Mouse (Mus musculus): ENCODE results near the gene Mapk1. TPM values are rescaled to one million over a fixed set of nuclear protein-coding genes. Genes with fewer than 3 reads are reported as not detected.
A peak's percentile ranks its signal among the peaks of the same experiment; 100 is the strongest.
"Not testable (repeated sequence)": the region's sequence is repeated elsewhere in the genome, so short reads cannot be mapped to it uniquely, and the experiment has no call there.

Gene Mapk1
- polyA plus RNA-seq, 1 experiment from 2014 or later, result 110 TPM

- Histone ChIP-seq H3K4me2 (replicated peaks; ENCODE audit: low read depth, low read length) (no peak overlapping the region), H3K27me3 (replicated peaks; ENCODE audit: insufficient read depth, low read length) (no peaks in the 10 kb centered on the region), H3K36me3 (ENCODE audit: insufficient read depth, low read length) (no peaks in the 10 kb centered on the region), H3K4me3 (ENCODE audit: low read depth, low read length) (no peak overlapping the region), H3K27ac (ENCODE audit: low read length) (no peak overlapping the region), H3K9me3 (ENCODE audit: low read length) (no peaks in the 10 kb centered on the region), H3K4me1 (ENCODE audit: insufficient read depth, low read depth, low read length) (peaks cover 8% of the 10 kb centered on the region; the same call in 1 of the 2 replicates), H3K9ac (replicated peaks; ENCODE audit: low read depth) (no peak overlapping the region)
- TF ChIP-seq CTCF (IDR thresholded peaks at IDR 0.05) (no peak), EP300 (IDR thresholded peaks at IDR 0.05) (no peak)
- DNase-seq (ENCODE audit: low spot score) (no peak), ATAC-seq (no peak)
- 89% methylated on average over 5 of the region's 5 CpGs for WGBS
These were observed 5.7 kb downstream of the Mapk1 start for GRCm38 (mm10) chr16:16988842-16989241.

- H3K4me3 ChIP-seq (ENCODE audit: low read depth, low read length), result no peak overlapping the region
- DNase-seq (ENCODE audit: low spot score) (peak; percentile 31), ATAC-seq (no peak; the same call in 1 of the 2 replicates)
- no peak for TF ChIP-seq CTCF (IDR thresholded peaks at IDR 0.05)
- no peak for TF ChIP-seq EP300 (IDR thresholded peaks at IDR 0.05)
- H3K27ac ChIP-seq (ENCODE audit: low read length), result no peak overlapping the region
- H3K27me3 ChIP-seq (replicated peaks; ENCODE audit: insufficient read depth, low read length), result no peaks in the 10 kb centered on the region
- no peak overlapping the region for H3K4me2 ChIP-seq (replicated peaks; ENCODE audit: low read depth, low read length)
- no peak overlapping the region for H3K9ac ChIP-seq (replicated peaks; ENCODE audit: low read depth)
- no peaks in the 10 kb centered on the region for H3K36me3 ChIP-seq (ENCODE audit: insufficient read depth, low read length)
- H3K4me1 ChIP-seq (ENCODE audit: insufficient read depth, low read depth, low read length), result peaks cover 8% of the 10 kb centered on the region; the same call in 1 of the 2 replicates
- WGBS, result 56% methylated on average over 4 of the region's 4 CpGs
- no peaks in the 10 kb centered on the region for H3K9me3 ChIP-seq (ENCODE audit: low read length)
These were observed 6.8 kb downstream of the Mapk1 start for GRCm38 (mm10) chr16:16990021-16990420.

- no peak for ATAC-seq
- no peaks in the 10 kb centered on the region for H3K27me3 ChIP-seq (replicated peaks; ENCODE audit: insufficient read depth, low read length)
- H3K9ac ChIP-seq (replicated peaks; ENCODE audit: low read depth), result no peak overlapping the region
- no peak overlapping the region for H3K4me3 ChIP-seq (ENCODE audit: low read depth, low read length)
- no peaks in the 10 kb centered on the region for H3K36me3 ChIP-seq (ENCODE audit: insufficient read depth, low read length)
- TF ChIP-seq CTCF (IDR thresholded peaks at IDR 0.05) (no peak), EP300 (IDR thresholded peaks at IDR 0.05) (no peak)
- H3K4me2 ChIP-seq (replicated peaks; ENCODE audit: low read depth, low read length), result no peak overlapping the region
- WGBS, result 79% methylated on average over 4 of the region's 4 CpGs
- no peak for DNase-seq (ENCODE audit: low spot score)
- no peaks in the 10 kb centered on the region for H3K9me3 ChIP-seq (ENCODE audit: low read length)
- no peak overlapping the region for H3K27ac ChIP-seq (ENCODE audit: low read length)
- 0 out of 2 replicates have a peak, but pooled peaks cover 3% of the 10 kb centered on the region for H3K4me1 ChIP-seq (ENCODE audit: insufficient read depth, low read depth, low read length)
These were observed 11.4 kb downstream of the Mapk1 start for GRCm38 (mm10) chr16:16994426-16995052.

- not testable (repeated sequence) for H3K36me3 ChIP-seq (ENCODE audit: insufficient read depth, low read length); ATAC-seq; H3K9me3 ChIP-seq (ENCODE audit: low read length); H3K27ac ChIP-seq (ENCODE audit: low read length); H3K4me1 ChIP-seq (ENCODE audit: insufficient read depth, low read depth, low read length); H3K9ac ChIP-seq (replicated peaks; ENCODE audit: low read depth); H3K4me2 ChIP-seq (replicated peaks; ENCODE audit: low read depth, low read length); DNase-seq (ENCODE audit: low spot score); H3K27me3 ChIP-seq (replicated peaks; ENCODE audit: insufficient read depth, low read length); H3K4me3 ChIP-seq (ENCODE audit: low read depth, low read length)
- WGBS, result 80% methylated on average over 10 of the region's 10 CpGs
These were observed 13.0 kb downstream of the Mapk1 start for GRCm38 (mm10) chr16:16996121-16996729.

GRCm38 (mm10) chr16:17001109-17001508, 17.9 kb downstream of the Mapk1 start:
- ATAC-seq, result no peak
- DNase-seq (ENCODE audit: low spot score), result no peak
- Histone ChIP-seq H3K27ac (ENCODE audit: low read length) (no peak overlapping the region), H3K9me3 (ENCODE audit: low read length) (no peaks in the 10 kb centered on the region), H3K27me3 (replicated peaks; ENCODE audit: insufficient read depth, low read length) (no peaks in the 10 kb centered on the region), H3K36me3 (ENCODE audit: insufficient read depth, low read length) (no peaks in the 10 kb centered on the region), H3K4me3 (ENCODE audit: low read depth, low read length) (no peak overlapping the region), H3K9ac (replicated peaks; ENCODE audit: low read depth) (no peak overlapping the region), H3K4me2 (replicated peaks; ENCODE audit: low read depth, low read length) (no peak overlapping the region), H3K4me1 (ENCODE audit: insufficient read depth, low read depth, low read length) (no peaks in the 10 kb centered on the region)
- 86% methylated on average over 3 of the region's 3 CpGs for WGBS
- TF ChIP-seq CTCF (IDR thresholded peaks at IDR 0.05), result no peak
- TF ChIP-seq EP300 (IDR thresholded peaks at IDR 0.05), result no peak

GRCm38 (mm10) chr16:17007070-17007469, 23.9 kb downstream of the Mapk1 start:
- WGBS, result 60% methylated on average over 1 of the region's 1 CpGs
- DNase-seq (ENCODE audit: low spot score) (no peak), ATAC-seq (no peak)
- TF ChIP-seq CTCF (IDR thresholded peaks at IDR 0.05), result no peak
- no peak for TF ChIP-seq EP300 (IDR thresholded peaks at IDR 0.05)
- Histone ChIP-seq H3K27ac (ENCODE audit: low read length) (no peak overlapping the region), H3K4me3 (ENCODE audit: low read depth, low read length) (no peak overlapping the region), H3K4me2 (replicated peaks; ENCODE audit: low read depth, low read length) (no peak overlapping the region), H3K4me1 (ENCODE audit: insufficient read depth, low read depth, low read length) (no peaks in the 10 kb centered on the region), H3K9me3 (ENCODE audit: low read length) (no peaks in the 10 kb centered on the region), H3K27me3 (replicated peaks; ENCODE audit: insufficient read depth, low read length) (no peaks in the 10 kb centered on the region), H3K36me3 (ENCODE audit: insufficient read depth, low read length) (no peaks in the 10 kb centered on the region), H3K9ac (replicated peaks; ENCODE audit: low read depth) (no peak overlapping the region)

Data from lung, postnatal 0 days (tissue).